Mouse (Mus musculus) liver, embryonic 13.5 days (tissue): ENCODE data around the gene Nrbp1. TPM values are rescaled to one million over a fixed set of nuclear protein-coding genes. Genes with fewer than 3 reads are reported as not detected.

ENCODE experiments used
- ATAC-seq: fragments of 200-750 bp; cut with Nextera tagmentation; 2 replicates; pipeline ENCODE4 v1.8.0; 2017; ENCODE audit warnings: low read depth, mild to moderate bottlenecking, moderate number of reproducible peaks, moderate library complexity
- DNase-seq: peaks from one replicate; pipeline ENCODE4 v3.0.0; 2022
- H3K27ac ChIP-seq: fragments of 300-500 bp; sonication (generic); 2 replicates; pipeline ENCODE4 v1.5.1; 2015; ENCODE audit warnings: moderate library complexity, mild to moderate bottlenecking, inconsistent platforms
- H3K27me3 ChIP-seq: fragments of 300-500 bp; sonication (generic); 2 replicates; pipeline ENCODE4 v1.6.1; 2015; ENCODE audit warnings: mild to moderate bottlenecking, inconsistent platforms
- H3K36me3 ChIP-seq: fragments of 300-500 bp; sonication (generic); 2 replicates; pipeline ENCODE4 v1.6.1; 2015; ENCODE audit warnings: mild to moderate bottlenecking, inconsistent platforms
- H3K4me1 ChIP-seq: fragments of 300-500 bp; sonication (generic); replicated peaks from 2 replicates; pipeline ENCODE4 v1.6.1; 2015; ENCODE audit warnings: inconsistent platforms
- H3K4me2 ChIP-seq: fragments of 300-500 bp; sonication (generic); 2 replicates; pipeline ENCODE4 v1.6.1; 2015; ENCODE audit warnings: inconsistent platforms, mild to moderate bottlenecking, moderate library complexity
- H3K4me3 ChIP-seq: fragments of 300-500 bp; sonication (generic); replicated peaks from 2 replicates; pipeline ENCODE4 v1.5.1; 2015; ENCODE audit warnings: mild to moderate bottlenecking, inconsistent platforms
- H3K9ac ChIP-seq: fragments of 300-500 bp; sonication (generic); 2 replicates; pipeline ENCODE4 v1.6.1; 2015; ENCODE audit warnings: mild to moderate bottlenecking, inconsistent platforms
- H3K9me3 ChIP-seq: fragments of 300-500 bp; sonication (generic); replicated peaks from 2 replicates; pipeline ENCODE4 v1.6.1; 2016; ENCODE audit warnings: inconsistent platforms
- WGBS: fragments of 180-500 bp; shearing (Covaris S2); methylation state at CpG from one replicate; pipeline ENCODE4 v1.1.7; 2015; ENCODE audit not compliant: insufficient replicate concordance; 5-methylcytosine and 5-hydroxymethylcytosine counted together
- polyA plus RNA-seq: library from polyadenylated mRNA; unstranded; fragments of >200 nt; fragmentation: Nextera tagmentation; extraction: Ambion mirVana; gene quantifications from 2 replicates; pipeline ENCODE4 v1.2.1, GENCODE M21; 2015

Gene Nrbp1
- polyA plus RNA-seq, 1 experiment from 2014 or later: 47.7 TPM

DNA sequence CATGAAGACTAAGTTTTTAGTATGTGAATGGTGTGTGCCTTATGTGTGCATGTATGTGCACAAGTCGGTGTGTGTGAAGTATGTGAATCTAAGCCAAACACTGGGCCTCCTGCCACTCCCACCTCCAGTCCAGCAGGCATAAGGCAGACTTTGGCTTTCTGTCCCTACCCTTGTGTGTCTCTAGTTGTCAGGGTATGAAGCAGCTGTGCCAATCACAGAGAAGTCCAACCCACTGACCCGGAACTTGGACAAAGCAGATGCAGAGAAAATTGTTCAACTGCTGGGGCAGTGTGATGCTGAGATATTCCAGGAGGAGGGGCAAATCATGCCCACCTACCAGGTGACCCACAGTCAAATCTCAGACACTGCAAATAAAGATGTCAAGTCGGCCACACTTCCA lies 57.3 kb downstream of the Nrbp1 start:
- peak overlapping the region; percentile 11 for H3K4me2 ChIP-seq
- H3K27me3 ChIP-seq: peaks cover 60% of the 10 kb centered on the region
- H3K9me3 ChIP-seq: no peaks in the 10 kb centered on the region
- H3K4me1 ChIP-seq: peaks cover 11% of the 10 kb centered on the region
- H3K9ac ChIP-seq: no peak overlapping the region
- ATAC-seq (no peak), DNase-seq (no peak)
- 52% methylated on average over 3 of the region's 3 CpGs for WGBS
- peaks cover 2% of the 10 kb centered on the region; the same call in 1 of the 2 replicates for H3K36me3 ChIP-seq
- peak overlapping the region; percentile 31; the same call in 1 of the 2 replicates for H3K27ac ChIP-seq
- no peak overlapping the region for H3K4me3 ChIP-seq

DNA sequence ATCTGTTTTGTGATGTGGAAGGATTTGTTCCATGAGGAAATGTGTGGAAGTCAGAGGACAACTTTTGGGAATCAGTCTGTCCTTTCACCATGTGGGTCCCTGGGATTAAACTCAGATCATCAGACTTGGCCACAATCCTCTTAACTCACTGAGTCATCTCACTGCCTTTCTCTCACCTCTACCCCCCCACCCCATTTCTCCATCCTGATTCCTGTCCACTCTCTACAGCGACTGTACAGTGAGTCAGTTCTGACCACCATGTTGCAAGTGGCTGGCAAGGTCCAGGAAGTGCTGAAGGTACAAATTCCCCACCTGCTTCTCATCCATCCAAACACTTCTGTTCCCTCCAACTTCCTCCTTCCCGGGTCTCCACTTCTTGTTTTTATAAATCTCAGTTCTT lies 57.8 kb downstream of the Nrbp1 start:
- Histone ChIP-seq H3K4me3 (no peak overlapping the region), H3K27me3 (peaks cover 60% of the 10 kb centered on the region), H3K9me3 (no peaks in the 10 kb centered on the region), H3K9ac (no peak overlapping the region), H3K4me2 (no peak overlapping the region), H3K4me1 (peaks cover 11% of the 10 kb centered on the region), H3K36me3 (peaks cover 1% of the 10 kb centered on the region; the same call in 1 of the 2 replicates), H3K27ac (no peak overlapping the region)
- 25% methylated on average over 2 of the region's 2 CpGs for WGBS
- no peak for DNase-seq
- no peak for ATAC-seq

Other genes with a start within 250 kb of the Nrbp1 start
- 46.7 and 50.3 TPM in 2 replicates for gene Atraid, start 192.6 kb upstream of the Nrbp1 start, polyA plus RNA-seq
- gene Slc5a6, start 191.9 kb upstream of the Nrbp1 start, polyA plus RNA-seq: 4.0 and 4.7 TPM in 2 replicates
- 20.1 and 25.5 TPM in 2 replicates for gene Cad, start 186.1 kb upstream of the Nrbp1 start, polyA plus RNA-seq
- gene Dnajc5g, start 134.6 kb upstream of the Nrbp1 start, polyA plus RNA-seq: not detected in 2 replicates
- 0.36 and 0.45 TPM in 2 replicates for gene Slc30a3, start 132.6 kb upstream of the Nrbp1 start, polyA plus RNA-seq
- 0.13 TPM in 2 replicates for gene Trim54, start 124.2 kb upstream of the Nrbp1 start, polyA plus RNA-seq
- not detected in 2 replicates for gene Ucn, start 102.0 kb upstream of the Nrbp1 start, polyA plus RNA-seq
- 18.9 and 19.9 TPM in 2 replicates for gene Mpv17, start 86.6 kb upstream of the Nrbp1 start, polyA plus RNA-seq
- 0.36 and 0.52 TPM in 2 replicates for gene Gm29609, start 61.0 kb upstream of the Nrbp1 start, polyA plus RNA-seq
- gene Gtf3c2, start 60.7 kb upstream of the Nrbp1 start, polyA plus RNA-seq: 31.5 and 37.0 TPM in 2 replicates
- gene Snx17, start 47.6 kb upstream of the Nrbp1 start, polyA plus RNA-seq: 49.6 and 49.7 TPM in 2 replicates
- 57.1 and 64.0 TPM in 2 replicates for gene Eif2b4, start 47.4 kb upstream of the Nrbp1 start, polyA plus RNA-seq
- 2.3 and 2.6 TPM in 2 replicates for gene Zfp513, start 38.6 kb upstream of the Nrbp1 start, polyA plus RNA-seq
- 169 and 174 TPM in 2 replicates for gene Ppm1g, start 20.2 kb upstream of the Nrbp1 start, polyA plus RNA-seq
- gene Gm9970, start 368 bp downstream of the Nrbp1 start, polyA plus RNA-seq: not detected in 2 replicates
- 3.4 and 4.4 TPM in 2 replicates for gene Krtcap3, start 10.8 kb downstream of the Nrbp1 start, polyA plus RNA-seq
- 4.4 and 6.7 TPM in 2 replicates for gene Ift172, start 50.3 kb downstream of the Nrbp1 start, polyA plus RNA-seq
- 5.8 and 6.7 TPM in 2 replicates for gene Fndc4, start 55.2 kb downstream of the Nrbp1 start, polyA plus RNA-seq
- 10.8 and 13.8 TPM in 2 replicates for gene Gckr, start 56.6 kb downstream of the Nrbp1 start, polyA plus RNA-seq
- gene Zfp512, start 211.6 kb downstream of the Nrbp1 start, polyA plus RNA-seq: 14.5 and 16.3 TPM in 2 replicates
- gene 4930548H24Rik, start 244.9 kb downstream of the Nrbp1 start, polyA plus RNA-seq: not detected in 2 replicates